Mouse (Mus musculus) lung, embryonic 14.5 days (tissue): ENCODE data around the gene Ncf1. TPM values are rescaled to one million over a fixed set of nuclear protein-coding genes. Genes with fewer than 3 reads are reported as not detected.

Experiments used
- ATAC-seq: fragments of 200-750 bp; cut with Nextera tagmentation; 2 replicates; pipeline ENCODE4 v1.8.0; 2017; ENCODE audit warnings: mild to moderate bottlenecking, moderate TSS enrichment, moderate library complexity; ENCODE audit not compliant: insufficient read depth
- DNase-seq: peaks from one replicate; pipeline ENCODE4 v3.0.0-alpha.2; 2015
- H3K27ac ChIP-seq: fragments of 300-500 bp; sonication (generic); 2 replicates; pipeline ENCODE4 v1.5.1; 2014; ENCODE audit warnings: low read depth, mild to moderate bottlenecking, moderate library complexity
- H3K27me3 ChIP-seq: fragments of 300-500 bp; sonication (generic); 2 replicates; pipeline ENCODE4 v1.6.1; 2014; ENCODE audit warnings: low read length, control low read depth; ENCODE audit not compliant: insufficient read depth
- H3K36me3 ChIP-seq: fragments of 300-500 bp; sonication (generic); 2 replicates; pipeline ENCODE4 v1.6.1; 2014; ENCODE audit warnings: control low read depth; ENCODE audit not compliant: insufficient read depth
- H3K4me1 ChIP-seq: fragments of 300-500 bp; sonication (generic); 2 replicates; pipeline ENCODE4 v1.6.1; 2014; ENCODE audit warnings: antibody characterized with exemption, control low read depth; ENCODE audit not compliant: insufficient read depth
- H3K4me2 ChIP-seq: fragments of 300-500 bp; sonication (generic); 2 replicates; pipeline ENCODE4 v1.6.1; 2014; ENCODE audit warnings: mild to moderate bottlenecking
- H3K4me3 ChIP-seq: fragments of 300-500 bp; sonication (generic); 2 replicates; pipeline ENCODE4 v1.5.1; 2014; ENCODE audit warnings: low read depth, low read length
- H3K9ac ChIP-seq: fragments of 300-500 bp; sonication (generic); 2 replicates; pipeline ENCODE4 v1.6.1; 2014
- H3K9me3 ChIP-seq: fragments of 300-500 bp; sonication (generic); 2 replicates; pipeline ENCODE4 v1.6.1; 2016; ENCODE audit warnings: low read depth, low read length, control low read depth
- CTCF ChIP-seq: IDR thresholded peaks from 2 replicates; pipeline ENCODE4 v1.5.1; 2016; ENCODE audit warnings: antibody characterized with exemption, low read depth
- WGBS: fragments of 180-500 bp; shearing (Covaris S2); extraction: QIAGEN DNeasy Blood & Tissue Kit; methylation state at CpG from one replicate; pipeline ENCODE4 v1.1.7; 2014; 5-methylcytosine and 5-hydroxymethylcytosine counted together
- polyA plus RNA-seq: library from polyadenylated mRNA; unstranded; fragments of >200 nt; fragmentation: Nextera tagmentation; extraction: Ambion mirVana; gene quantifications from 2 replicates; pipeline ENCODE4 v1.2.1, GENCODE M21; 2014

The Ncf1 gene
- polyA plus RNA-seq, 1 experiment from 2014 or later = 4.8 TPM

- no peaks in the 10 kb centered on the region for H3K4me1 ChIP-seq
- DNase-seq (no peak), ATAC-seq (no peak)
- no peak overlapping the region for H3K4me3 ChIP-seq
- 88% methylated on average over 13 of the region's 13 CpGs for WGBS
- no peak overlapping the region for H3K4me2 ChIP-seq
- TF ChIP-seq CTCF = no peak
- H3K36me3 ChIP-seq = peaks cover 96% of the 10 kb centered on the region
- H3K27ac ChIP-seq = no peak overlapping the region
- no peaks in the 10 kb centered on the region for H3K9me3 ChIP-seq
- H3K27me3 ChIP-seq = no peaks in the 10 kb centered on the region
- H3K9ac ChIP-seq = no peak overlapping the region
Observed at GRCm38 (mm10) chr5:134257349-134258031, 28.1 kb upstream of the Ncf1 start.

GRCm38 (mm10) chr5:134255294-134255693 lies 25.9 kb upstream of the Ncf1 start:
- TF ChIP-seq CTCF = no peak
- no peak for DNase-seq
- no peak overlapping the region for H3K4me3 ChIP-seq
- H3K9ac ChIP-seq = no peak overlapping the region
- H3K4me1 ChIP-seq = no peaks in the 10 kb centered on the region
- H3K4me2 ChIP-seq = no peak overlapping the region
- no peaks in the 10 kb centered on the region for H3K27me3 ChIP-seq
- no peak for ATAC-seq
- H3K9me3 ChIP-seq = no peaks in the 10 kb centered on the region
- peaks cover 96% of the 10 kb centered on the region for H3K36me3 ChIP-seq
- H3K27ac ChIP-seq = no peak overlapping the region
- 85% methylated on average over 10 of the region's 10 CpGs for WGBS

- DNase-seq (no peak), ATAC-seq (no peak)
- Histone ChIP-seq H3K27ac (no peak overlapping the region), H3K4me1 (no peaks in the 10 kb centered on the region), H3K27me3 (no peaks in the 10 kb centered on the region), H3K36me3 (peaks cover 96% of the 10 kb centered on the region), H3K4me2 (no peak overlapping the region), H3K4me3 (no peak overlapping the region), H3K9me3 (no peaks in the 10 kb centered on the region), H3K9ac (no peak overlapping the region)
- no peak for TF ChIP-seq CTCF
- 66% methylated on average over 3 of the region's 3 CpGs for WGBS
Observed at GRCm38 (mm10) chr5:134253806-134254205, 24.4 kb upstream of the Ncf1 start.

- no peak overlapping the region for H3K27ac ChIP-seq
- H3K4me1 ChIP-seq = no peaks in the 10 kb centered on the region
- no peak overlapping the region for H3K4me3 ChIP-seq
- no peak overlapping the region for H3K9ac ChIP-seq
- DNase-seq (no peak), ATAC-seq (no peak)
- no peak for TF ChIP-seq CTCF
- peaks cover 100% of the 10 kb centered on the region for H3K36me3 ChIP-seq
- 90% methylated on average over 4 of the region's 4 CpGs for WGBS
- no peaks in the 10 kb centered on the region for H3K9me3 ChIP-seq
- no peaks in the 10 kb centered on the region for H3K27me3 ChIP-seq
- H3K4me2 ChIP-seq = no peak overlapping the region
Observed at GRCm38 (mm10) chr5:134251083-134251482, 21.7 kb upstream of the Ncf1 start.

GRCm38 (mm10) chr5:134250601-134251000 lies 21.2 kb upstream of the Ncf1 start:
- Histone ChIP-seq H3K27me3 (no peaks in the 10 kb centered on the region), H3K9me3 (no peaks in the 10 kb centered on the region), H3K27ac (no peak overlapping the region), H3K4me2 (no peak overlapping the region), H3K4me3 (no peak overlapping the region), H3K4me1 (no peaks in the 10 kb centered on the region), H3K9ac (no peak overlapping the region), H3K36me3 (peaks cover 100% of the 10 kb centered on the region)
- 88% methylated on average over 3 of the region's 3 CpGs for WGBS
- no peak for ATAC-seq
- no peak for DNase-seq
- no peak for TF ChIP-seq CTCF

- no peaks in the 10 kb centered on the region for H3K27me3 ChIP-seq
- H3K9ac ChIP-seq = no peak overlapping the region
- no peak for TF ChIP-seq CTCF
- H3K4me3 ChIP-seq = no peak overlapping the region
- ATAC-seq (no peak), DNase-seq (no peak)
- H3K36me3 ChIP-seq = peaks cover 100% of the 10 kb centered on the region
- H3K9me3 ChIP-seq = no peaks in the 10 kb centered on the region
- H3K4me1 ChIP-seq = no peaks in the 10 kb centered on the region
- H3K4me2 ChIP-seq = no peak overlapping the region
- 90% methylated on average over 8 of the region's 8 CpGs for WGBS
- H3K27ac ChIP-seq = no peak overlapping the region
Observed at GRCm38 (mm10) chr5:134249245-134249649, 19.8 kb upstream of the Ncf1 start.

GRCm38 (mm10) chr5:134248608-134249244 lies 19.3 kb upstream of the Ncf1 start:
- H3K27me3 ChIP-seq = no peaks in the 10 kb centered on the region
- peaks cover 100% of the 10 kb centered on the region for H3K36me3 ChIP-seq
- no peak overlapping the region for H3K4me2 ChIP-seq
- H3K27ac ChIP-seq = no peak overlapping the region
- H3K9me3 ChIP-seq = no peaks in the 10 kb centered on the region
- ATAC-seq (no peak), DNase-seq (no peak)
- no peaks in the 10 kb centered on the region for H3K4me1 ChIP-seq
- H3K4me3 ChIP-seq = no peak overlapping the region
- 88% methylated on average over 14 of the region's 14 CpGs for WGBS
- no peak for TF ChIP-seq CTCF
- no peak overlapping the region for H3K9ac ChIP-seq
